Mouse (Mus musculus): ENCODE data around the gene Crybg2. TPM values are rescaled to one million over a fixed set of nuclear protein-coding genes. Genes with fewer than 3 reads are reported as not detected.

Crybg2 gene
- total RNA-seq, 4 experiments from 2014 or later: 0.54 to 6.4 (median 3.7) TPM

DNA sequence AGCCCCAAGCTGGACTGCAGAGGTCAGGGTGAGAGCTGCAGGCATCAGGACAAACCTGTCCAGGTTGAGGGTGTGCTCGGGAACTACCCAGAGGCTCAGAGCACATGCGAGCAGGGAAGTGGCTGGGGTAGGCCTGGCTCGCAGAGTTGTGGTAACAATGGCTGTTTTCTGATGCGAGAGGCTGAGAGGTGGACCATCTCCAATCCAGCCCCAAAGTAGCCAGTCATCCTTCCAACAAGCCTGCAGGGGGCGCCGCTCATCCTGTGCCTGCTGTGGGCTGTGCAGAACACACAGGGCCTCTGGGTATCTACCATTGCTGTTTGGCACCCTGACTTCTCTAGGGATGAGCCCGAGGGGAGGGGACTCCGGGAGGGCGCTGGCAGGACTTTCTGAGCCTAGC lies 59.0 kb downstream of the Crybg2 start:
- no peak for DNase-seq (ENCODE audit: low spot score in 2 of 2)

DNA sequence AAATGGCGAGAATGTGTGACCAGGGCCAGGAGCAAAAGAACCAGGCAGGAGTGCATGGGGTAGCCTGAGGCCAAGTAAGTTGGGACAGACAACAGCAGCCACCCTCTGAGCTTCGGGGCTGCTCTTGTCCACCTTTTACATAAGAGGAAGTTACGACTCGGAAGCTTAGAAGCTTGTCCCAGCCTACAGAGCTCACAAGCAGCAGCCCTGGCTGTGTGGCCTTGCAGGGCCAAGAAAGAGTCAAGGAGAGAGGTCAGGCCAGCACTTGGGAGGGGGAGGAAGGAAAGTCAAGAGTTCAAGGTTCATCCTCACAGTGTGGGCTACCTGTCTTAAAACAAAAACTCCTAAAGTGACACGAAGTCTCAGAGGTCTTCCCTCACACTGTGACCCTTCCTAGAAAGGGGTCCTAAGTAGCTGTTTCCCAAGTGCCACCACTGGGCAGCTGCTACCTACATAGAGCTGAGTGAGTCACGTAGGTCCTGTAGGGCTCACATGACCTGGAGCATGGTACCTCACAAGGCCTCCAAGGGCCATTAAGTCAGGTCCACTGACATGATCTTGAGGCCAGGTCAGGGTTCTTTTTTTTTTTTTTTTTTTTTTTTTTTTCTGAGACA lies 59.7 kb downstream of the Crybg2 start:
- DNase-seq (ENCODE audit: low spot score in 2 of 2): no peak

DNA sequence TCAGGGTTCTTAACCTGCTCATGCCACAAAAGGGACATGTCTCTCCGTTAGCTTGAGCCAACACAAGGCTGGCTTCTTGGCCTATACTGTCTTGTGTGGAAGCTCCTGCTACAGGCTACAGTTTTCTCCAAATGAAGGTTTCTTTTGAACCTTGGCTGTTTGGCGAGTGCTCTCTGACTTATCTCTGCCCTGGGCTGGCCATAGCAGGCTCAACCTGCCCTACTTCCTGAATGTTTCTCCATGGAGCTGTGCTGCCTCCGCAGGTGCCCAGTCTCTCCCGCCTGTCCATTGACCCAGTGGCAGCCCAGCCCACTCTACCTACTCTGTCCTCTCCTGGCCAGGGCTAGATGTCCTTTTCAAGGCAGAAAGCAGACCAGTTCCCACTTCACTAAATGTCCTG lies 60.3 kb downstream of the Crybg2 start:
- no peak for DNase-seq (ENCODE audit: low spot score in 2 of 2)

DNA sequence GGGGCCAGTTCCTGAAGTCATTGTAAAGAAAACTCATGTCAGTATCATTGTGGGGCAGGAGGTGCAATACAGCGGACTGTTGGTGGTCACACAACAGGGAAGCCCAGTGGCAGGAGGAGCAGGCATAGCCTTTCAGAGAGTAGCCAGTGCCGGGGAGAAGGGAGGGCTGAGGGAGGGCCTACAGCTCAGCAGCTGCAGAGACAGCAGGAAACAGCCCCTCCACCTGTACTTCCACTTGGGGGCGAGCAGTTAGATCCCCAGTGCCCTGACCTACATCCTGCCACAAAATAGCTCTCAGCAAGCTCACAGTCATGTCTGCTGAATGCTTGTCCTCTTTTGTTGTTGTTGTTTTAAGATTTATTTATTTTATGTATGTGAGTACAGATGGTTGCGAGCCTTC lies 61.0 kb downstream of the Crybg2 start:
- DNase-seq (ENCODE audit: low spot score in 2 of 2): no peak

DNA sequence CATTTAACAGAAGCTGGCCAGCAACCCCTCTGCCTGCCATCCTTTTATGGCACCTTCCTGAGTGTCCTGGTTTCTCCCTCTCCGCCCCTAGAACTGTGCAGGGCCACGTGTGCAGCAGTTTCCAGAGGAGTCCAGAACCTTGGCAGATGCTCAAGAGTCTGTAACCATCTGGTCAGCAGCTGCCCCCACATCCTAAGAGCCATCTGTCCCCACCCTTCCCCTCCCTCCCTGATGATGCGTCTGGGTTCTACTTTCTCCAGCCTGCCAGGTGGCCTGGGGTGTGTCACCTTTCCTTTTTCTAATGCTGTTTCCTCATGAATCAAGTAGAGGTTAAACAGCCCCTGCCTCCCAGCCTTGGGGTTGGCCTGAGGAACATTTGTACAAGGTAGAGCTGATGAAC lies 61.7 kb downstream of the Crybg2 start:
- no peak for DNase-seq (ENCODE audit: low spot score in 2 of 2)

DNA sequence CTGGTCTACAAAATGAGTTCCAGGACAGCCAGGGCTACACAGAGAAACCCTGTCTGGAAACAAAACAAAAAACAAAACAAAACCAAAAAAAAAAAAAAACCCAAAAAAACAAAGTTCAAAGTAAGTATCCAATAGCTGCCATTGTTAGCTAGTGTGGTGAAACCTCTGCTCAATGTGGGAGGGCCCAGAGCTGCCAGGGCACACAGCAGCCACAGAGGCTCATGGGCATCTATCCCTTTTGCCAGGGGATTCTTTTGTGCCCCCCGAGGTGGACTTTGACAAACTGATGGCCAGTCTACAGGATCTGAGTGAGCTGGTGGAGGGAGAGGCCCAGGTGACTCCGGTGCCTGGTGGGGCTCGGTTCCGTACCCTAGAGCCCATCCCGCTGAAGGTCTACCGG lies 62.5 kb downstream of the Crybg2 start:
- DNase-seq (ENCODE audit: low spot score in 2 of 2): no peak

DNA sequence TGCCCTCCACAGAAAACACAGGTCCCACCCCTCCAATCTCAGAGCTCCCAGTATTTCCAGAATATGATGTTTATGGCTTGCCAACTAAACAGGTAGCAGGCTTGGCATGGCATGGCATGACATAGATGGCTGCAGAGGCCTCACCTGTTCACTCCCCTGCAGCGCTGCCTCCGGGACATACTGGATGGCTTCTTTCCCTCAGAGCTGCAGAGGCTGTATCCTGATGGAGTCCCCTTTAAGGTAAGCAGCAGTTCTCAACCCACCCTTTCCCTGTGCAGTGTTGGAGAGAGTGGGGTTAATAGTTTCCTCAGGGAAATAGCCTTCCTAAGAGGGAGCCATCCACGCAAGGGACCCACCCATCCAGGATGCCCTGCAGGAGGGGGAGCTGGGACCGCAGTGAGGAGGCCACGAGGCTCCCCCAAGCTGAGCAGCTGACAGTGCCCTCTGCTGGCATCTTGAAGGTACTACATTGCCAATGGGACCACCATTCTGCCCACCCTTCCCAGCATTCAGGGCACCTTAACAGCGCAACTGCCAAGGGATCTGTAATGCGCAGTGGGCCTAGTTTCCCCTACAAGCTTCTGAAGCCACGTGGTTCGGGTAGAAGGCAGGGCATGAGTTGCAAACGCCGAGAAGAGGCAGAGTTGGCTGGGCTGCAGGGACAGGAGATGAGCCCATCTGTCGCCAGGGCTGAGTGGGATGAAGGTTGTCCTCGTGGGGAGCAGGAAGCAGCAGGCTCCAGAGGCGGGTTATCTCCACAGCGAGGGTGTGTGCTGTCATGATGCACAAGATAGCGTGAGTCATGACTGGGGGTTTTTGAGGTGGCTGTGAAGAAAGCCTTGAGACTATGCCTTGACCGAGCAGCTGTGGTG lies 63.3 kb downstream of the Crybg2 start:
- peak; percentile 90 to 94 for DNase-seq (ENCODE audit: low spot score in 2 of 2)

DNA sequence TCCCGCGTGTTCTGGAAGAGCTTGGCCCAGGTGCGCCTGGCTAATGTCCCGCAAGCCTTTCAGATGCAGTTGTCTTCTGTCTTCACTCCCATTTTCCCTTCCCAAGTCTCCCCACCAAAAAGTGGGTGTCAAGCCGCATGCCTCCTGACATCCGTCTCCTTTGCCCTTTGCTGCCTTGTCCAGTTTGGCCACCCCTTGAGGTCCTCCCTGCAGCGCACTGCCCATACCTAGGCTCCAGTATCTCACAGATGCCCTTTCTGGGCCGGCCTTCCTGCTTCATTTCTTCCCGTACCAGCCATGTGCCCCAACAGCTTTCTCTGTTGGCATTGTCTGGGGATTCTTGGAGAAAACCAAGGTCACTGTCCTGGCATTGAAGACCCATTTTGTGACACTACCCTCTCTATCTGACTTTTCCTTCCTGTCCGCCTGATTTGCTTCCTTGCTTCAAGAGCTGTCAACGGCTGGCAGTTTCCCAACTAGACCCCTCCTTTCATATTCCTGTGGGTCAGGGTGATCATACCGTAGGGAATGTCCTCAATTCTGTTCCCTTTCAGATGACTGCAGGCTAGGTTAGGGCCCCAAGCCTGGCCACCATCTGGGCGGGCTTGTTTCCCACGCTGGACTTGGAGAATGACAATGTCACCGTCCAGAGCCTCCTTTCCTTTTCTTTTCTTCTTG lies 64.9 kb downstream of the Crybg2 start:
- DNase-seq (ENCODE audit: low spot score in 2 of 2): no peak

DNA sequence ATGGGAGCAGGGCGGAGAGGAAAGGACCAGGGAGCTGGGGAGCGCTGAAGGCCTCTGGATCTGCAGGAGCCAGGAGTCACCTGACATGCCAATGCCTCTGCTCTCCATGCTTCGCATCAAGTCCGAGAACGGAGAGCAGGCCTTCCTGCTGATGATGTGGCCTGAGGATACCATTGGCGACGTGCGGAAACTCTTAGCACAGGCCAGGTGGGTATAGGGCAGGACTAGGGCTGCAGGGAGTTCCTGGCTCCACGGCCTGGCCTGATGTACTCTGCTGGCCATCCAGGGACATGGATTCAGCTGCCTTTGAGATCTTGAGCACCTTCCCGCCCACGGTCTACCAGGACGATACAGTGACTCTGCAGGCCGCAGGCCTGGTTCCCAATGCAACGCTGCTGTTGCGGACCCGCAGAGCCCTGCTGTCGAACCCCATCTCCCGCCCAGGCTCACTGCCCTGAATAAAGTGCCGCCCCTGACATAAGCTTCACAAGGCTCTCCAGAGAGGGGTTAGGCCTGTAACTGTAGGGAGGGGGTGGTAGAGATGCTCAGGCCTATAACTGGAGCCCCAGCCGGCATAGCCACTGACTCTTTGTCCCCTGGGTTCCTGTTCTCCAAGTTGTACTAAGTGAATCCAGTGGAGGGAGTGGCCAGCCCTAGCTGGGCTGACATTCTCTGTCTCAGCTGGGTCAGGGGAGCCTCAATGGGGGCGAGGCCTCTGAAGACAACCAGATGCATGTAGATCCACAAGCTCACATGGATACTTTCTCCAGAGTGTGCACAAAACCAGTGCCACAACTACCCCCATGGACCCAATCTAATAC lies 65.9 kb downstream of the Crybg2 start:
- DNase-seq (ENCODE audit: low spot score in 2 of 2): peak in 1 of 2 experiments; percentile 30

DNA sequence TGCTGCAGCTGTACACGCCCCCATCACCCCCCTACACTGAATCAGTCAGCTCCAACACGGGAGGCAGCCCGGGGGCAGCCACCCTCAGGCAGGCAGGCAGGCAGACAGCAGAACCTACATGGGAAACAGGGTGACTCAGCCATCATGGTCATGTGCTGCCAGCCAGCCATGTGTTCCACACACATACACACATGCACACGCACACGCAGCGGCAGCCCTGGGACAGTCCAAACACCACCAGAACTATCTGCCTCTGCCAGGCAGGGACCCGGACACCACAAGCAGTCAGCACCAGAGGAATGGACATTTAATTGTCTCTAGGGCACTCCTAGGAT lies 66.5 kb downstream of the Crybg2 start:
- peak; percentile 68 to 85 for DNase-seq (ENCODE audit: low spot score in 2 of 2)

DNA sequence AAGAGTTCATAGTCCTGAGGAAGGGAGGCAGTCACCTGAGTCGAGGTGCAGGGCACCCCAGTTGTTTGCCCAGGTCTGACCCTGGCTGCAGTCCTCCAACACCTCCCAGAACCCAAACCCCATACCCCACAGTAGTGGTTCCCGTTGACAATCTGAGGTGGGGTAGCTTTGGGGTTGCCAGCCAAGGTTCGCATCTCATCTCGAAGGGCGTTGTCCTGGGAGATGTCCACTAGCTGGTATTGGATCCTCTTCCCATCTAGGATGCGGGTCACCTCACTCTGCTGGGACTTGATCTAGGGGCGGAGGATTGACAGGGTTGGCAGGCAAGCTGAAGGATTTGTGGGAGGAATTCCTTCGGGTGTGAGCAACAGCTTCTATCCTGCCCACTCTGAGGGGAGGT lies 67.2 kb downstream of the Crybg2 start:
- no peak for DNase-seq (ENCODE audit: low spot score in 2 of 2)

DNA sequence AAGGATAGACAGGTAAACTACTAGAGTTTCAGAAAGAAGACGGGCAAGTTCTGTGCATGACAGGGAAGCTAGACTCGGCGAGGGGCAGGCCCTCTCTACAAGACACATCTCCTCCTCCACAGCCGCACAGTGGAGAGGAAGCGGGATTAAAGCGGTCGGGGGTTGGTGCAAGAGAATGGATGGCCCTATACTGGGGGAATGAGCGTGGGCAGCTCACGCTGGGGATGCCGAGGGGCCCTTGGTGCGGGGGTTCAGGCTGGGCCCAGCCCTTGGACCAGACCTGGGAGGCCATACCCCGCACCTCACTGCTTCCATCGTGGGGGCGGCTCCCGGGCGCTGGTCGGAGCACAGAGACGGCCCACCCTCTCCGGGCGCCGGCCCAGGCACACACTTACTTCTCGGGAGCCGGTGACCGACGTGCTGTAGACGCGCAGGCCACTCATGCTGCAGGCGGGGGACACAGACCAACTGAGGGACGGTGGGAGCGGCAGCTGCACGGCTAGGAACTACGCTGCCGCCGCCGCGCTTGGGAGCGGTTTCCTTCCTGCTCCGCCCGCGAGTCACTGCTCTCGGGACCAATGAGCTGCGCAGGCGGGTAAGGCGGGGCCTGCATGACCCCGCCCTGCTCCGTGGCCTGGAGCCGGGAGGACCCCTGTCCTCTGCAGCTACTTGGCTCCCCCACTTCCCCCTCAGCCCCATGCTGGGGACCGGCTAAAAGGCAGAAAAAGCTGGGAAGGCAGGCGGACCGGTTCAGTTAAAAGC lies 67.8 kb downstream of the Crybg2 start, which contains the start of gene Sh3bgrl3:
Gene Sh3bgrl3 (minus strand): TSS at position 569 of the 762 bp plus-strand sequence.
- DNase-seq (ENCODE audit: low spot score in 2 of 2): peak; percentile 81 to 86

DNA sequence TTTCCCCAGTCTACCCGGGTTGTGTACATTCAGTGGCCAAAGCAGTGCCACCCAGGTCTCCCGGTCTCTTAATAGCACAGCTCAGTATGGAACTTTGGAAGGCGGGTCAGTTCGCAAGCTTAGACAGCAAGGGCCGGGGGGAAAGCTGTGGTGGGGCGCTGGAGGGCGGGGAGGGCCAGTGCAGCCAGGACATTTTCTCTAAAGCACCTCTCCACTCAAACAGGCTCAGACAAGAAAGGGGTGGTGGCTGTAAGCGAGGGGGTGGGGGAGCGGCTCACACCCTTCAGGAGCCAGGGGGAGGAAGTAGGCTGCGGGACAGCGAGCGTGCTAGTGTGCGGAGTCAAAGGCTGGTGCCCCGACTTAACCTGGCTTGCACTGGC lies 68.4 kb downstream of the Crybg2 start:
- no peak for DNase-seq (ENCODE audit: low spot score in 2 of 2)

DNA sequence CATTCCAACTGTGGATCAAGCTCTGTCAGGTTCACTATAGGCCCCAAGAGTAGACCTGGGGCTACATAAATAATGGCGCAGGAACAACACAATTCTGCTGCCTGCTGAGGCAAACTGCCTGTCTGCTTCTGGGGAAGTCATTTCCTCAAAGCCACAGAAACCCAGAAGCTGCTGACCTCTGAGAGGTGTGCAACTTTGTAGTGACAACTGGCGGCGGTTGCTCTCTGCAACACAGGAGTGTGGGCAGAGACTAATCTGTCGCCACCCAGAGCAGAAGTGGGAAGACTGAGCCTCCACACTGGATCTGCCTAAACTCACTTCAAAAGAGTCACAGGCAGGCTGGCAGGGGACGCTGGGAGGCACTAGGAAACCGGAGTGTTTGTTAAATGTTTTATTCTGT lies 68.9 kb downstream of the Crybg2 start:
- DNase-seq (ENCODE audit: low spot score in 2 of 2): peak in 1 of 2 experiments; percentile 25

DNA sequence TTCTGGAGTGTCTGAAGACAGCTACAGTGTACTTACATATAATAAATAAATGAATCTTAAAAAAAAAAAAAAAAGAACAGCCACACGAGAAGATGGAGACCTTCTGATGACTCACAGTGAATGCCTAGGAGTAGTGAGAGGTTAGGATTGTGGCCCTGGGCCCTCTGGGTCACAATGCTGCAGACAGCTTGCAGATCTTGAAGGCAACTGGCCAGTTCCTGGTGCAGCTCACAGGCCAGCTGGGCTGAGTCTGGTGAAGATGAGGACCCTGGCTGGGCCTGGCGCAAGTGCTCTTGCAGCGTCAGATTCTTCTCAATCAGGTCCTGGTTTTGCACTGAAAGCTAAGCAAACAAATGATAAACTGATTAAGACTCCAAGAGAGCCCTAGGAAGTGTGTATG lies 71.5 kb downstream of the Crybg2 start:
- DNase-seq (ENCODE audit: low spot score in 2 of 2): no peak

DNA sequence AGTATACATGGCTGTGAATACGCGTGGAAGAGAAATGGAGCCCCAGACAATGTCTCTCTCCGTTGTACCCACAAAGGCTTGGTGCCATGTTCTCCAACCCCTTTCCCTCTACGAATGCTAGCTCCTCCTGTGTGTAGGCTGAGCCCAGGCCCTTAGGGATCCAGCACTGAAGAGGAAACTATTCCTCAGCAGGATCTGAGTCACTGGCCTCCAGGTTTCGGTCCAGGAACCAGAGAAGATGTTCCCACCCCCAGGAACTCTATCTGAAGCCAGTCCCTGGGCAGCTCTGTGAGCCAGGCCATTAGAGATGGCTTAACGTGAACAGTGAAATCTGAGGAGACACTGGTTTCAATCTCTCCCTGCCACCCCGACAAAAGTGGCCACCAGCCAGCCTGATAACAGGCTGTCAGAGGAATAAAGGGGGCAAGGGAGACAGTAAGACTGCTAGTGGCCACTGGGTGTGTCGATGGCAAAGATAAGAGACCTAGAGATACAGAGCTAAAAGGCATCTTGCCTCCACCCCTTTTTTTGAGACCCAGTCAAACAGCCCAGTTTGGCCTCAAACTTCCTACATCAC lies 72.0 kb downstream of the Crybg2 start:
- no peak for DNase-seq (ENCODE audit: low spot score in 2 of 2)

DNA sequence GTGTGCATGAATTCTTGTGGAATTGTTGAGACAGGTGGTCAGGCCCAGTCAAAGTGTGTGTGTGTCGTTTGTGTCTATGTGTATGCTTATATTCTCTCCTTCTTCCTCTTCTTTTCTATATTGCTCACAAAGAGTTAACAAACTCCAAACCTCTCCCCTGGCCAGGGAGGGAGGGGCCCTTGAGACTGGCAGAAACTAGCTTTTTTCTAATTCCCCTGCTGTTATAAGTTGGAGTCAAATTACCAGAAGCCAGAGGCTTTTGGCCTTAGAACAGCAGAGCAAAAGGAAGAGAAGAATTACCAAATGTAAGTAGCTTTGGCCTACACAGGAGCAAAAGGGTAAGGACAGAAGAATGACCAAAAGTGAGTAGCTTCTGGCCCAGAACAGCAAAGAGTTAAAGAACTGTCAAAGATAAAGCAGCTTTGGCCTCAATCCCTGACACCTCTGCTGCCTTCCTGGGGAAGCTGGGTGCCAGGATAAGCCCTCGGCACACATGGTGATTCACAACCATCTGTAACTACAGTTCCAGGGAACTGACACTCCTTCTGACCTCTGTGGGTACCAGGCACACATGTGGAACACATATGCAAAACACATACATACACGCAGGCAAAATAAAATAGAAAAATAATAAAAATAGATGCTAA lies 75.8 kb downstream of the Crybg2 start:
- no peak for DNase-seq (ENCODE audit: low spot score in 2 of 2)

DNA sequence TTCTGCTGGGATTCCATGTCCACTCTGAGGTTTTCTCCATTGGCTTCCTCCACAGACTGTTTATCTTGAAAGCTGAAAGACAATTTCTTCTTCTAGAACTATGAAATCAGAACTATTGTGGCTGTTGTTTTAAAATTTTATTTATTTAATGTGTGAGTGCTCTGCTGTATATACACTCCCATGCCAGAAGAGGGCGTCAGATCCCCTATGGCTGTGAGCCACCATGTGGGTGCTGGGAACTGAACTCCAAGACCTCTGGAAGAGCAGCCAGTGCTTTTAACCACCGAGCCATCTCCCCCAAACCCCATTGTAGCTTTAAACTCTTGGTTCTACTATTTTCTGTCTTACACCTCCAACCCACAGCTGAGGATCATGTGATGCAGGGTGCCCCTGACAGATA lies 78.2 kb downstream of the Crybg2 start:
- DNase-seq (ENCODE audit: low spot score in 2 of 2): no peak
